Mouse (Mus musculus) erythroblast, embryonic 14.5 days (primary cell): ENCODE data around the gene Sv2a. TPM values are rescaled to one million over a fixed set of nuclear protein-coding genes. Genes with fewer than 3 reads are reported as not detected.

ENCODE experiments used
- H3K27me3 ChIP-seq: 2 replicates; pipeline ENCODE4 v1.6.1; 2012; ENCODE audit warnings: inconsistent platforms; ENCODE audit not compliant: control insufficient read depth
- H3K36me3 ChIP-seq: 2 replicates; pipeline ENCODE4 v1.6.1; 2012; ENCODE audit warnings: mild to moderate bottlenecking, inconsistent platforms; ENCODE audit not compliant: control insufficient read depth
- H3K4me1 ChIP-seq: 2 replicates; pipeline ENCODE4 v1.6.1; 2012; ENCODE audit warnings: inconsistent platforms; ENCODE audit not compliant: control insufficient read depth
- H3K4me3 ChIP-seq: replicated peaks from 2 replicates; pipeline ENCODE3; 2012; ENCODE audit warnings: moderate library complexity, mild to moderate bottlenecking, inconsistent platforms
- H3K9me3 ChIP-seq: 2 replicates; pipeline ENCODE4 v1.6.1; 2012; ENCODE audit warnings: low read length, inconsistent platforms, mixed read lengths; ENCODE audit not compliant: control insufficient read depth
- GATA1 ChIP-seq: IDR thresholded peaks from 2 replicates; pipeline ENCODE4 v1.6.1; 2012; ENCODE audit warnings: low read length, inconsistent platforms, mixed read lengths
- TAL1 ChIP-seq: IDR thresholded peaks from 3 replicates; pipeline ENCODE4 v1.6.1; 2012; ENCODE audit warnings: low read length, inconsistent platforms, mixed read lengths
- polyA plus RNA-seq: library from polyadenylated mRNA; stranded (reverse); fragments of >175 nt; gene quantifications from 2 replicates; pipeline ENCODE4 v1.2.3, GENCODE M21; 2012

The Sv2a gene
- polyA plus RNA-seq, 1 experiment: not detected

DNA sequence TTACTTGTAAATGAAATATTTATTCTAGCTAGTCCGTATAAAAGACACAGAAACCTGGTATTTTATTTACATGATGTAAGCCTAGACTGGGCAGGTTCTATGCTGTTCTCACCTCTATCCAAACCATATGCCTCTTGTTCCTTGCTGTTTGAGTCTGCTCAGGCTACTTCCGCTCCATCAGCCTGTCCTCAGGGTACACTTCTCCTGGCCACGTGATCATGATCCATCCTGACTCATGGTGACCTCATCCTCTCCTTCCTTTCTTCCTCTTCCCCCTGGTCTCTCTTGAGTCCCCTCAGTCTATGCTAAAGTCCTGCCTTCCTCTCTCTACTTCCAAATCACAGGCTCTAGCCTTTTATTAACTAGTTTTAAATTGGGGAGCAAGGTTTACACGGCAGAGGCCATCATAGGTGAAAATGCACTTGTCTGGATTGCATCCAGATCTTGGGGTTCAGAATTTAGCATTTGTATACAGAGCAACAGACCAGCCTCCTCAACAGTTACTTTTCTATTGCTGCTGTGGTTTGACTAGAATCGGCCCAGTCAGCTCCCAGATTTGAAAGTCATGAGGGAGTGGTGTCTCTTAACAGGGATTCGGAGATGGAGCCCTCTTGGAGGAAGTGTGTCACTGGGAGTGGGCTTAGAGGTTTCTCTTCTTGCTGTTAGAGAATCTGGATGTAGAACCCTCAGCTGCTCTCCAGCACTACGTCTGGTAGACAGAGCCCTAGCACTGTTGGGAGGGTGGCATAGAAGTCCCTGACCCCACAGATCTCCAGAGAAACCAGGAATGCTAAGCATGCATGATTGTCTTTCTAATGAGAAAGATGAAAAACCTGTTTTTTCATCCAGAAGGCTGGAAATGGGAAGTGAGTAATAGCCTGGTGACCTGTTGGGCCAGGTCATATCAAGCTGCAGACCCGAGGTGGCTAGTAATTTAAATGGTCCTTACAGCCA lies 46.0 kb downstream of the Sv2a start:
- H3K27me3 ChIP-seq: no peaks in the 10 kb centered on the region
- H3K4me1 ChIP-seq: peaks cover 67% of the 10 kb centered on the region
- H3K36me3 ChIP-seq: peaks cover 49% of the 10 kb centered on the region
- H3K4me3 ChIP-seq: no peak overlapping the region
- H3K9me3 ChIP-seq: no peaks in the 10 kb centered on the region
- TF ChIP-seq GATA1 (no peak), TAL1 (no peak)

DNA sequence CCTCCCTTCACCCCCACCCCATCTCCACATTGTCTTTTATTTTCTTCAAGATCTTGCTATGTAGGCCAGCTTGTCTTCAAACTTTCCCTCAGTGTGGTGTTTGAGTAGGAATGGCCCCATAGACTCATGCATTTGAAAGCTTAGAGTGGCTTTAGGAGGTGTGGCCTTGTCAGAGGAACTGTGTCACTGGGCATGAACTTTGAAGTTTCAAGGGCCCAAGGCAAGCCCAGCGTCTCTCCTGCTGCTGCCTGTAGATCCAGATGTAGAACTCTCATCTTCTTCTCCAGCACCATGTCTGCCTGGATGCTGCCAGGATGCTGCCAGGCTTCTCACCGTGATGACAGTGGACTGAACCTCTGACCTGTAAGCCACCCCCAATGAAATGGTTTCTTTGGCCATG lies 47.9 kb downstream of the Sv2a start:
- TF ChIP-seq GATA1: no peak
- no peak for TF ChIP-seq TAL1
- peaks cover 53% of the 10 kb centered on the region for H3K4me1 ChIP-seq

GRCm38 (mm10) chr3:96230404-96230803 lies 49.5 kb downstream of the Sv2a start:
- Histone ChIP-seq H3K36me3 (peaks cover 26% of the 10 kb centered on the region), H3K27me3 (no peaks in the 10 kb centered on the region), H3K4me1 (peaks cover 43% of the 10 kb centered on the region), H3K4me3 (no peak overlapping the region), H3K9me3 (no peaks in the 10 kb centered on the region)
- TF ChIP-seq TAL1: no peak
- TF ChIP-seq GATA1: no peak

More for the DNA sequence above, 47.9 kb downstream of the Sv2a start:
- Histone ChIP-seq H3K9me3 (no peaks in the 10 kb centered on the region), H3K27me3 (no peaks in the 10 kb centered on the region), H3K36me3 (peaks cover 42% of the 10 kb centered on the region), H3K4me3 (no peak overlapping the region)

- Histone ChIP-seq H3K9me3 (no peaks in the 10 kb centered on the region), H3K27me3 (no peaks in the 10 kb centered on the region), H3K4me3 (no peak overlapping the region), H3K36me3 (peaks cover 22% of the 10 kb centered on the region), H3K4me1 (peaks cover 42% of the 10 kb centered on the region)
- no peak for TF ChIP-seq GATA1
- no peak for TF ChIP-seq TAL1
Observed at GRCm38 (mm10) chr3:96230910-96231757, 50.2 kb downstream of the Sv2a start.

GRCm38 (mm10) chr3:96231758-96232120 lies 50.8 kb downstream of the Sv2a start:
- H3K36me3 ChIP-seq: peaks cover 19% of the 10 kb centered on the region
- no peaks in the 10 kb centered on the region for H3K27me3 ChIP-seq
- TF ChIP-seq GATA1 (no peak), TAL1 (no peak)
- H3K4me1 ChIP-seq: peaks cover 41% of the 10 kb centered on the region
- H3K9me3 ChIP-seq: no peaks in the 10 kb centered on the region
- H3K4me3 ChIP-seq: no peak overlapping the region

DNA sequence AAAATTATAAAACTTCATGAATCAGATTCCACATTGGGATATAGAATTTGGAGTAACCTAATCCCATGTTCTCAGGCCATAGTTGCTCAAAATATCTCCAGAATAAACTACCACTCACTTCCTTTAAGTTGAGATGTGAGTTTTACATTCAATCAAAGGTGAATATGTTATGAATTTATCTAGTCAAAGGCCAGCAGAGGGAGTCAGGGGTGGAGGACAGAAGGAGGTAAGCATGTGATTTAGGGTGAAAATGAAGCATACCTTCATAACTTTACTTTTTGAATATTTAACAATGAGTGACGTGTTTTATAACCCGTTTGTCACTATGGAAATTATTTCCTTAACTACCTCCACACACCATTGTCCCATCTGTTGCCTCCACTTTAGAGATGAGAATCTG lies 54.0 kb downstream of the Sv2a start:
- peaks cover 44% of the 10 kb centered on the region for H3K4me1 ChIP-seq
- H3K4me3 ChIP-seq: peak overlapping the region; percentile 65
- H3K36me3 ChIP-seq: peaks cover 2% of the 10 kb centered on the region; the same call in 1 of the 2 replicates
- no peaks in the 10 kb centered on the region for H3K27me3 ChIP-seq
- TF ChIP-seq TAL1 (no peak), GATA1 (no peak)
- H3K9me3 ChIP-seq: no peaks in the 10 kb centered on the region

DNA sequence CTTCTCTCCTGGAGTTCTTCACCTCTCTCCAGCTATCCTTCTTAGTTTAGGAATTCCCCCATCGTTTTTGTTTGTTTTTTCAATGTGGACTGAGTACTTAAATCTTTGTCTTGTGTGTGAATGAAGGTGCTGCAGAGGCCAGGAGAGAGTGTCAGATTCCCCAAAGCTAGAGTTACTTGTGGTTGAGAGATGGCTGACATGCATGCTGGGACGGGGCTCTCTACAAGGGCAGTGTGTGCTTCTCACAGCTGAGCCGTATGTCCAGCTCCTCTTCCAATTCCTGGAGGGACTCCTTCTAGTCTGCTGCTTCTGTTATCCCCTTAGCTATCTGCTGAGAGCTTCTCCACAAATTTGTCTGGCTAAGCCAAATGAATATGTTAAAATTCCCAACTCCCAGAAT lies 54.9 kb downstream of the Sv2a start:
- Histone ChIP-seq H3K9me3 (no peaks in the 10 kb centered on the region), H3K27me3 (no peaks in the 10 kb centered on the region), H3K4me3 (peak overlapping the region; percentile 65), H3K36me3 (peaks cover 2% of the 10 kb centered on the region; the same call in 1 of the 2 replicates), H3K4me1 (peaks cover 49% of the 10 kb centered on the region)
- no peak for TF ChIP-seq TAL1
- TF ChIP-seq GATA1: no peak

- Histone ChIP-seq H3K9me3 (no peaks in the 10 kb centered on the region), H3K36me3 (peaks cover 8% of the 10 kb centered on the region), H3K4me1 (peaks cover 52% of the 10 kb centered on the region), H3K27me3 (no peaks in the 10 kb centered on the region), H3K4me3 (peak overlapping the region; percentile 65)
- no peak for TF ChIP-seq TAL1
- TF ChIP-seq GATA1: no peak
Observed at GRCm38 (mm10) chr3:96236834-96237334, 55.9 kb downstream of the Sv2a start.

DNA sequence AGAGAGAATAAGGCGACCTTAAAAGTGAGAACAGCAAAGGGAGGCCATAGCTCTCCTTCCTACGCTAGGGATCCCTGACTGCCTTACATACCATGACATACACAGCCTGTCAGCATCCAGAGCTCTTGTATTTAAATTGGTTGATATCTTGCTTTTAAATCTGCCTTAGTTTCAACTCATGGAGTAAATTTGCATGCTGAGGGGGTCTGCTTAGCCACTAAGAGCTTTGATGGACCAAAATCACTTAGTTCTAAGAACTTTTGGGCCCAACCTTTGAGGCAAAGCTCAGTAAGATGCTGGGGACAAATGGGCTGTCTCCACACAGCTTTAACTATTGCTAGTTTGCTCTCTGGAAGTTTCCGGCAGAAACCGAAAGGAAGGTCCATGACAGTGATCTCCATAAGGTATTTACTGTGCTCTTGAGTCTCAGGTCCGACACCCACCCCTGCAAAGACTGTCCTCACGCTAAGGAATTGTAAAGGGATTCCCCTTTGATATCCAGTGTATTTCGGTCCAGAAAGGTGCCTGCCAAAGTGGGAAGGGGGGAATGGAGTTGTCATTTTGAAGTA lies 56.5 kb downstream of the Sv2a start:
- H3K9me3 ChIP-seq: no peaks in the 10 kb centered on the region
- H3K4me1 ChIP-seq: peaks cover 52% of the 10 kb centered on the region
- no peak for TF ChIP-seq GATA1
- TF ChIP-seq TAL1: no peak
- peak overlapping the region; percentile 65 for H3K4me3 ChIP-seq
- H3K27me3 ChIP-seq: no peaks in the 10 kb centered on the region
- peaks cover 12% of the 10 kb centered on the region for H3K36me3 ChIP-seq
